Mouse (Mus musculus): ENCODE results near the gene Pcnx. TPM values are rescaled to one million over a fixed set of nuclear protein-coding genes. Genes with fewer than 3 reads are reported as not detected.
A peak's percentile ranks its signal among the peaks of the same experiment; 100 is the strongest.

The Pcnx gene
- polyA plus RNA-seq, 1 experiment from 2014 or later, result 19.5 TPM

DNA sequence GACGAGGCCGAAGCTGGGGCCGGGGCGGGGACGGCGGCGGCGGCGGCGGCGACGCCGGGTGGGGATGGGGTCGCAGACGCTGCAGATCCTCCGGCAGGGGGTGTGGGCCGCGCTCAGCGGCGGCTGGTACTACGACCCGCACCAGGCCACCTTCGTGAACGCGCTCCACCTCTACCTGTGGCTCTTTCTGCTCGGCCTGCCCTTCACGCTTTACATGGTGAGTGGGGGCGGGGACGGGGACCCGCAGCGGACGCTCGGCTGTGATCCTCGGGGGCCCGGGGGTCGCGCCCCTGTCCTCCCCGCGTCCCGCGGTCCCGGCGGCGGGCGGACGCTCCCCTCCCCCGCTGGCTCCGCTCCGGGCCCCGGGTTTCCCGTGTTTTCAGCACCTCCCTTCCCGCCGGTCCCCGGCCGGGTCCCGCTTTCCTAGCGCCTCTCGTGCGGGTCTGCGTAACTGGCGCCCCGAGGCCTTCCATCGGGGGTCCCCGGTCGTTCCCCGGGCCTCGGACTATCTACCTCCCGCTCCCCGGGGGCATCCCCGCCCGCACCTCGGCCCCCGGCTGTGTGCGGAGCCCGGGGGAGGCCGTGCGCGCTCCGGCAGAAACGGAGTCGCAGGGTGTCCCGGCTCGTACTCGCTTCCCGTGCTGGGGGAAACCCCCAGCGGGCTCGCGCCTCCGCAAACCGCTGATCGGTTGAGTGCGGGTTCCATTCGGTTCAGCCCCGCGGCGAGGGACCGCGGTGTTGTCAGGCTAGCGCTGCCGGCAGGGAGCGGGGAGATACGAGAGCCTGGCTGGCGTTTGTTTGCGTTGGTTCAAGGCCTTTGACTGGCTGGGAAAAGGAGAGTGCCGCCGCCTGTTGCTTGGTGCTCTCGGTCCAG is 722 bp downstream of the Pcnx start:
- H3K36me3 ChIP-seq (ENCODE audit: control insufficient read depth, insufficient read depth, low read length), result no peaks in the 10 kb centered on the region
- peak overlapping the region; percentile 89 for H3K27ac ChIP-seq (ENCODE audit: low read depth, low read length)
- peak overlapping the region; percentile 97 for H3K4me3 ChIP-seq (ENCODE audit: low read length)
- H3K4me2 ChIP-seq (replicated peaks; ENCODE audit: low read depth, low read length), result peak overlapping the region; percentile 63
- under 1% methylated on average over 89 of the region's 107 CpGs for WGBS
- peak overlapping the region; percentile 98 for H3K9ac ChIP-seq (ENCODE audit: low read depth, low read length)
- H3K27me3 ChIP-seq (ENCODE audit: control insufficient read depth, insufficient read depth, low read length), result no peaks in the 10 kb centered on the region
- peaks cover 22% of the 10 kb centered on the region; the same call in 1 of the 2 replicates for H3K4me1 ChIP-seq (ENCODE audit: control insufficient read depth, insufficient read depth, low read length)
- no peaks in the 10 kb centered on the region for H3K9me3 ChIP-seq (ENCODE audit: control insufficient read depth, low read length)
- peak; percentile 79 for ATAC-seq (ENCODE audit: low FRiP score, low TSS enrichment)

DNA sequence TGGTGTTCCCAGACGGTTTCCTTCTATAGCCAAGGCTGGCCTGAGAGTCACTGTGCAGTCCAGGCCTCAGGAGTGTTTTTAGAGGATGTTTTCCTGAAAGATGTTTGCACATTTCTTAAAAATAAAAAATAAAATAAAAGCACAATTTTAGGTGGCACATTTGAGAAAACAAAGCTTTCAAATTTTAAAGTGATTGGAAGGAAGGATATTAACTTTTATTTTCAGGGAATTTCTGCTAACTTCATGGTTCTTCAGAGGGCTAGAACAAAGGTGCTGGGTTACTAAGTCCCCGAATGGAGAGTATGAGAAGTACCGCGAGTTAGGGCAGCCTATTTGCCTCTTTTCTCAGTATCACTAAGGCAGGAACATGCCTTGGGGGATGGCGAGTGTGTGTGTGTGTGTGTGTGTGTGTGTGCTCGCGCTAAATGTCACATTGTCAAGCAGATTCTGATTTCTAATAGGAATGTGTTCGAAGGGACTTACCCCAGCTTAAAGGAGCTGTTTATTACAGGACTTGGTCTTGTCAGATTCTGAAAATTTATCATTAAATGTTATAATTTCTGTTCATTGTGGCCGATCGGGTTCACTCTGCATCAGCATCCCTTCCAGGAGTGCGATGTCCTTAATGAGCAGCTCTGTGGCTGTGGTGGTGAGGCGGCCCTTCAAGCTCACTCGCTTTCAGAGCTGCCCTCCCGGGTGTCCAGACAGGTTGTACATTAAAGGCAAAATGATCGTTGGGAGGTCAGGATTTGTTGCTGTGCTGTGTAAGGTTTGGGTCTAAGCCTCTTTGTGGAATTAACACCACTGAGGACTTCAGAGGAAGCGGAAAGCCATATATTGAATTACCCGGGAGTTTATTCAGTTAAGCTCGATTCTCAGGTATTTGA is 1.6 kb downstream of the Pcnx start:
- Histone ChIP-seq H3K4me3 (ENCODE audit: low read length) (peak overlapping the region; percentile 97), H3K4me1 (ENCODE audit: control insufficient read depth, insufficient read depth, low read length) (peaks cover 22% of the 10 kb centered on the region; the same call in 1 of the 2 replicates), H3K27me3 (ENCODE audit: control insufficient read depth, insufficient read depth, low read length) (no peaks in the 10 kb centered on the region), H3K36me3 (ENCODE audit: control insufficient read depth, insufficient read depth, low read length) (no peaks in the 10 kb centered on the region), H3K9ac (ENCODE audit: low read depth, low read length) (peak overlapping the region; percentile 98), H3K9me3 (ENCODE audit: control insufficient read depth, low read length) (no peaks in the 10 kb centered on the region), H3K27ac (ENCODE audit: low read depth, low read length) (no peak overlapping the region), H3K4me2 (replicated peaks; ENCODE audit: low read depth, low read length) (peak overlapping the region; percentile 63)
- ATAC-seq (ENCODE audit: low FRiP score, low TSS enrichment), result no peak
- 15% methylated on average over 18 of the region's 18 CpGs for WGBS

DNA sequence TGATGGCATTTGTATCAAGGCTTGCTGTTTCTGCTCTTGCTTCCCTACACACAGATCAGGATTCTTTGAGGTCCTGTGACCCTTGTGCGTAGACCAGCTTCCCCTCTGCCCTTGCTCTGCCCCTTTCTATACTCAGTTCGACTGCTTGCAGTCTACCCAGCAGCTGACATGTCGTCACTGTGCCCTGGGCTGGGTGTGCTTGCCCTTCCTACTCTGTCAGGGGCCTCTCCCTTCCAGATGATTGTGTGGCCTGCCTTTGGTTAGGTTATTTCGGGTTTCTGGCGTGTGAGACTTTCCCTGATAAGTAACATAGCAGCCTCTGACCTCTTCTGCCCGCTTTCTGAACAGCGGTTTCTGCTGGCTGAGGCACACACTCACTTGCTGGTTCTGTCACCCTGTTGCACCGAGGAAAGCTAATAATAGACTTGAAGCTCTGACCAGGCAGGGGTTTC is 2.6 kb downstream of the Pcnx start:
- Histone ChIP-seq H3K9me3 (ENCODE audit: control insufficient read depth, low read length) (no peaks in the 10 kb centered on the region), H3K27me3 (ENCODE audit: control insufficient read depth, insufficient read depth, low read length) (no peaks in the 10 kb centered on the region), H3K27ac (ENCODE audit: low read depth, low read length) (no peak overlapping the region), H3K4me1 (ENCODE audit: control insufficient read depth, insufficient read depth, low read length) (peaks cover 17% of the 10 kb centered on the region; the same call in 1 of the 2 replicates), H3K4me3 (ENCODE audit: low read length) (no peak overlapping the region), H3K4me2 (replicated peaks; ENCODE audit: low read depth, low read length) (peak overlapping the region; percentile 63; the same call in 1 of the 2 replicates), H3K36me3 (ENCODE audit: control insufficient read depth, insufficient read depth, low read length) (no peaks in the 10 kb centered on the region), H3K9ac (ENCODE audit: low read depth, low read length) (no peak overlapping the region)
- WGBS, result 38% methylated on average over 8 of the region's 8 CpGs
- ATAC-seq (ENCODE audit: low FRiP score, low TSS enrichment), result no peak

DNA sequence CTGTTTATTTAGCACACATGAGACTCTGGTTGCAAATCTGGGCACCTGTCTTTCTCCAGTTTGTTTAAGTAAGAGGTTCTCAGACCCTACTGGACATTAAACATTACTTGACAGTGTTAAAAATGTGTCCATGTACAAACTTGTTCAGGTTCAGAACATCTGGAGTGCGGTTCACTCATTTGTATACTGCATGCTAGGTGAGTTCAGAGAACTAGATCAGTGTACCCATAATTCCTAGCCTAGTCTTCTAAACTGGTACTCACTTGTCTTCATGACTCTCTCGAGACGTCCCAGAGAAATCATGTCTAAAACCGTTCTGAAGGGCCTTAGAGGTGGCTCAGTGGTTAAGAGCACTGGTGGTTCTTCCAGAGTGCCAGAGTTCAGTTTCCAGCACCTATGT is 4.1 kb downstream of the Pcnx start:
- ATAC-seq (ENCODE audit: low FRiP score, low TSS enrichment), result no peak
- Histone ChIP-seq H3K9me3 (ENCODE audit: control insufficient read depth, low read length) (no peaks in the 10 kb centered on the region), H3K4me3 (ENCODE audit: low read length) (no peak overlapping the region), H3K36me3 (ENCODE audit: control insufficient read depth, insufficient read depth, low read length) (no peaks in the 10 kb centered on the region), H3K27ac (ENCODE audit: low read depth, low read length) (no peak overlapping the region), H3K27me3 (ENCODE audit: control insufficient read depth, insufficient read depth, low read length) (no peaks in the 10 kb centered on the region), H3K9ac (ENCODE audit: low read depth, low read length) (no peak overlapping the region), H3K4me1 (ENCODE audit: control insufficient read depth, insufficient read depth, low read length) (peaks cover 14% of the 10 kb centered on the region; the same call in 1 of the 2 replicates), H3K4me2 (replicated peaks; ENCODE audit: low read depth, low read length) (no peak overlapping the region)
- WGBS, result 92% methylated on average over 4 of the region's 4 CpGs

DNA sequence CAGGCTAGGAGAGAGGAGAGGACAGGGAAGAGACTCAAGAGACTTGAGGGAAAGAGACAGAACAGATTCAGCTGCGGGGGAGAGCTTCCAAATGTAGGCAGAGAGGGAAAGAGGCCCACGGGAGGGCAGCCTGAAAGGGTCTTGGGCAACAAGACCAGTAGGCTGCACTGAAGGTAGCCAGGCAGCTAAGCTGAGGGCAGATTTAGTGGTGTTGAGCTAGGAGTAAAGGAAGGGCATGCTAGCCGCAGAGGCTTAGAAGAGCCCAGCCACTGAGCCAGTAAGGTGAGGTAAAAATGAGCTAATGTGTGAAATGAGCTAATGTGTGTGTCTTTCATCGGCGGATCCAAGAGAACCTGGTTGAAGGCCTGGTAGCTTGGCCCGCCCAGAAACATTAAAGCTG is 5.4 kb downstream of the Pcnx start:
- H3K27ac ChIP-seq (ENCODE audit: low read depth, low read length), result no peak overlapping the region
- no peak overlapping the region for H3K9ac ChIP-seq (ENCODE audit: low read depth, low read length)
- peaks cover 9% of the 10 kb centered on the region; the same call in 1 of the 2 replicates for H3K4me1 ChIP-seq (ENCODE audit: control insufficient read depth, insufficient read depth, low read length)
- no peak overlapping the region for H3K4me3 ChIP-seq (ENCODE audit: low read length)
- no peaks in the 10 kb centered on the region for H3K36me3 ChIP-seq (ENCODE audit: control insufficient read depth, insufficient read depth, low read length)
- H3K27me3 ChIP-seq (ENCODE audit: control insufficient read depth, insufficient read depth, low read length), result no peaks in the 10 kb centered on the region
- H3K9me3 ChIP-seq (ENCODE audit: control insufficient read depth, low read length), result no peaks in the 10 kb centered on the region
- no peak overlapping the region for H3K4me2 ChIP-seq (replicated peaks; ENCODE audit: low read depth, low read length)
- WGBS, result 89% methylated on average over 6 of the region's 6 CpGs
- ATAC-seq (ENCODE audit: low FRiP score, low TSS enrichment), result no peak

DNA sequence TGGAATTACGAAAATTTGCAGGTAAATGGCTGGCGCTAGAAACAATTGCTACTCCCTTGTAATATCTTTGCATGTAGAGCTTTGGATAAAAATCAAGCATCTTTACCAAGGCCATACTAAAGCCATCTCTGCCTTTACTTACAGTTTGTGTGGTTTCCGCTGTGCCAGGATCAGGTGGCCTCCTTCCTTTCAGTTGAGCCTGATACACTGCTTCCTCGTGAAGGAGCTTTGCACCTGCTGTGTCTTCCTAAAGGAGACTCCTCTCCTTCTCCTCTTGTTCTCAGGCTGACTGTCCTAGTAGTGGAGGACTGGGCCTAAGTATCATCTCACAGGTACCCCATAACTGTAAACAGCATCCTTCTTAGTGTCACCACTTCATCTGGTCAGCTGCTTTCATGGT is 7.5 kb downstream of the Pcnx start:
- Histone ChIP-seq H3K9ac (ENCODE audit: low read depth, low read length) (no peak overlapping the region), H3K36me3 (ENCODE audit: control insufficient read depth, insufficient read depth, low read length) (no peaks in the 10 kb centered on the region), H3K9me3 (ENCODE audit: control insufficient read depth, low read length) (no peaks in the 10 kb centered on the region), H3K4me1 (ENCODE audit: control insufficient read depth, insufficient read depth, low read length) (peaks cover 5% of the 10 kb centered on the region; the same call in 1 of the 2 replicates), H3K4me3 (ENCODE audit: low read length) (no peak overlapping the region), H3K27me3 (ENCODE audit: control insufficient read depth, insufficient read depth, low read length) (no peaks in the 10 kb centered on the region), H3K4me2 (replicated peaks; ENCODE audit: low read depth, low read length) (no peak overlapping the region), H3K27ac (ENCODE audit: low read depth, low read length) (no peak overlapping the region)
- 93% methylated on average over 4 of the region's 4 CpGs for WGBS
- ATAC-seq (ENCODE audit: low FRiP score, low TSS enrichment), result no peak

DNA sequence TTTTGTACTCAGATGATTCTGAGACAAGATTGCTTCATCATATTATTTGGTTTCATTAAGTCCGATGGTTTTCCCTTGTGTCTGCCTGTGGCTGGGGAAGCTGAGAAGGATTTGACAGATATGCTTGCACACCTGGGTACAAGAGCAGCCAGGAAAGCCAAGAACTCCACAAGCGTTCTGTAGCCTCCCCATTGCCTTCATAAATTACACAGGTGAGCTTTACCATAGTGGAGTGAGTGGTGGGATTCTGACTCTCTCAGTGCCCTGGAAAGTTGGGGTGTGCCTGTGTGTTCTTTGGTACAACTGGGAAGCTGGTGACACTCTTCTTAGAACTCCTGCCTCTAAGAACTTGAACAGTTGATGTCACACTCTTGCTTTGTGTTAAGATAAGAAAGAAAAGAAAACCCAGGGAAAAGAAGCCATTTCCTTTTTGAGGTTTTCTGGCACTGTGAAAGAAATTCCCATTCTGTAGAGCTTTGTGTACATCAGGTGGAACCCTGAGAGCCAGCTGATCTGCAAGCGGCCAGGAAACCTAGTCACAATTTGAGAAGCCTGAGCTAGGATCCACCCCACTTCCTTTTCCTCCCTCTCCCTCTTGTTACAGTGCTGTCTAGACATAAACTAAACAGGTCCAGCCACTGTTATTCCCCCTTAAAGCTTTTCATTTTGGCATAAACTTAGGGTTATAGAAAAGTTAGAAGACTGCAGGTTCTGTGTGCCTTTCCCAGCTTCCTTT is 9.6 kb downstream of the Pcnx start:
- WGBS, result 68% methylated on average over 3 of the region's 3 CpGs
- H3K4me3 ChIP-seq (ENCODE audit: low read length), result no peak overlapping the region
- no peak overlapping the region for H3K27ac ChIP-seq (ENCODE audit: low read depth, low read length)
- no peaks in the 10 kb centered on the region for H3K27me3 ChIP-seq (ENCODE audit: control insufficient read depth, insufficient read depth, low read length)
- no peaks in the 10 kb centered on the region for H3K36me3 ChIP-seq (ENCODE audit: control insufficient read depth, insufficient read depth, low read length)
- 0 out of 2 replicates have a peak, but pooled peaks cover 4% of the 10 kb centered on the region for H3K4me1 ChIP-seq (ENCODE audit: control insufficient read depth, insufficient read depth, low read length)
- ATAC-seq (ENCODE audit: low FRiP score, low TSS enrichment), result no peak
- no peak overlapping the region for H3K9ac ChIP-seq (ENCODE audit: low read depth, low read length)
- H3K4me2 ChIP-seq (replicated peaks; ENCODE audit: low read depth, low read length), result no peak overlapping the region
- H3K9me3 ChIP-seq (ENCODE audit: control insufficient read depth, low read length), result no peaks in the 10 kb centered on the region

DNA sequence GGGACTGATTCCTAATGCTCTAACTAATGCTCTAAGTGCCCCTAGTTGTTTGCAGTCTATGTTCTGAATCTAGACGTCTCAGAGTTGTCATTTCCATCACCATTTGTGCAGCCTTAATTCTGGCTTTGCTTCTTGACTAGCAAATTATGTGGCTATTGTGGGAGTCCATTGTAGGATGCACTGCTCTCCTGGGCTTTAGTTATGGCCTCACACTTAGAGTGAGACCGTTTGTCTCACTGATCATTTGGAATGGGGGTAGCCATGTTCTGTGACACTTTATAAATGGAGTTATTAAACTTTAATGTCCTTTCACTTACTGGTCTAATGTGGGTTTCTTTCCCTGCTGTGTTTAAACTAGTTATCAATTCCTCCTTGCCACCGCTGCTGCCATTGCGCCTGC is 13.5 kb downstream of the Pcnx start:
- Histone ChIP-seq H3K4me1 (ENCODE audit: control insufficient read depth, insufficient read depth, low read length) (0 out of 2 replicates have a peak, but pooled peaks cover 4% of the 10 kb centered on the region), H3K36me3 (ENCODE audit: control insufficient read depth, insufficient read depth, low read length) (no peaks in the 10 kb centered on the region), H3K9me3 (ENCODE audit: control insufficient read depth, low read length) (no peaks in the 10 kb centered on the region), H3K27me3 (ENCODE audit: control insufficient read depth, insufficient read depth, low read length) (no peaks in the 10 kb centered on the region), H3K4me2 (replicated peaks; ENCODE audit: low read depth, low read length) (no peak overlapping the region), H3K27ac (ENCODE audit: low read depth, low read length) (no peak overlapping the region), H3K4me3 (ENCODE audit: low read length) (no peak overlapping the region), H3K9ac (ENCODE audit: low read depth, low read length) (no peak overlapping the region)
- WGBS, result 61% methylated on average over 4 of the region's 4 CpGs
- no peak for ATAC-seq (ENCODE audit: low FRiP score, low TSS enrichment)
